Mouse (Mus musculus) olfactory bulb, adult 2 months (tissue): ENCODE measurements around the gene Klra5. TPM values are rescaled to one million over a fixed set of nuclear protein-coding genes. Genes with fewer than 3 reads are reported as not detected.
"Not testable (repeated sequence)": the region's sequence is repeated elsewhere in the genome, so short reads cannot be mapped to it uniquely, and the experiment has no call there.

Source experiments
- H3K27ac ChIP-seq: fragments of 200-500 bp; 2 replicates; pipeline ENCODE4 v1.5.1; 2012; ENCODE audit warnings: low read depth, low read length; ENCODE audit not compliant: insufficient read depth
- H3K4me1 ChIP-seq: fragments of 200-500 bp; 2 replicates; pipeline ENCODE4 v1.6.1; 2012; ENCODE audit warnings: low read length; ENCODE audit not compliant: control insufficient read depth, insufficient read depth
- H3K4me3 ChIP-seq: fragments of 200-500 bp; 2 replicates; pipeline ENCODE4 v1.5.1; 2012; ENCODE audit warnings: mild to moderate bottlenecking, low read depth, low read length, moderate library complexity; ENCODE audit not compliant: insufficient read depth
- CTCF ChIP-seq: fragments of 200-500 bp; IDR thresholded peaks from 2 replicates; pipeline ENCODE4 v1.5.1; 2012; ENCODE audit warnings: low read depth, mild to moderate bottlenecking, low read length, moderate library complexity; ENCODE audit not compliant: insufficient read depth
- POLR2A ChIP-seq: fragments of 200-500 bp; IDR thresholded peaks from 2 replicates; pipeline ENCODE4 v1.6.1; 2012; ENCODE audit warnings: mild to moderate bottlenecking, low read depth, low read length, moderate library complexity; ENCODE audit not compliant: insufficient read depth
- WGBS: fragments of 180-500 bp; shearing (Covaris S2); methylation state at CpG from one replicate; pipeline ENCODE4 v1.1.7; 2018; 5-methylcytosine and 5-hydroxymethylcytosine counted together
- polyA plus RNA-seq: library from polyadenylated mRNA; stranded (reverse); fragments of >200 nt; gene quantifications from 2 replicates; pipeline ENCODE4 v1.2.4, GENCODE M21; 2012; ENCODE audit warnings: low replicate concordance; ENCODE audit not compliant: missing spikeins, insufficient read depth, insufficient read length

The Klra5 gene
- not detected in 2 replicates for polyA plus RNA-seq

DNA sequence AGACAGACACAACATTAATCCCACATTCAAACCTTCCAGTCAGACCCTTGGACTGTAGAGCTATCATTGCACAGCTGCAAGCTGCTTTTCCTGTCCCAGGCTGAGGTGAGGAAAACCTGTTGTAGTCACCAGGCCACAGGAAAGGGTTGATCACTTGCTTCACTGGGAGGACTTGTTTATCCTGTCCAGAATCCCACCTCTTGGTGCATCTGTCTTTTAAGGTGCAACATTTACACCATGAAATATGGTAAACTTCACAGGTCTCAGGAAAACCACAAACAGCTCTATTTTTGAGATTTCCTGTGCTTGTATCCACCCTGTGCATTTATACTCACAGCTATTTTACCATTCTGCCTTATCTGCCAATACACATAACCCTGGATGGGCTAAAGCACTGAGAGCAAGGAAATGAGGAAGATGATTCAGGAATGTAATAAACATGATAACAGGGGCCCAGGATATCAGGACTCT lies at the start of gene Klra5:
TSS of gene Klra5 (minus strand) at position 175 of the 471 bp plus-strand sequence.
- H3K27ac ChIP-seq, H3K4me3 ChIP-seq, H3K4me1 ChIP-seq: not testable (repeated sequence)

DNA sequence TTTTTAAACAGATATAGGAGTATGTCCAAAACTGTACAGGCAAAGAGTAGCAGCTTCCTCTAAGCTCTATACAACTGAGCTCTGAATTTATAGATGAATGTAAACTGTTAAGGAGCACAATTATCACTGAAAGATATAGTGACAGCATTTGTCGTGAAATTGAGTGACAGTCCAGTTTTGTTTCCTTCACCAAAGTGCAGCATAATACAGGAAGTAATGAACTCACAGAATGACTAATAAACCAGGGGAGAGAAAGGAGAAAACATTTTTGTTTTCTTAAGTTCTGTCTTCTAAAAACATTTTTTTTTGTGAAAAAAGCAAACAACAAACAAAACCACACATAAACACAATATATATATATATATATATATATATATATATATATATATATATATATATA lies 454 bp downstream of the Klra5 start:
- Histone ChIP-seq H3K27ac (no peak overlapping the region), H3K4me3 (no peak overlapping the region), H3K4me1 (no peaks in the 10 kb centered on the region)
- TF ChIP-seq CTCF (no peak), POLR2A (no peak)
- whole genome bisulfite sequencing, result 83% methylated on average over 1 of the region's 1 CpGs

DNA sequence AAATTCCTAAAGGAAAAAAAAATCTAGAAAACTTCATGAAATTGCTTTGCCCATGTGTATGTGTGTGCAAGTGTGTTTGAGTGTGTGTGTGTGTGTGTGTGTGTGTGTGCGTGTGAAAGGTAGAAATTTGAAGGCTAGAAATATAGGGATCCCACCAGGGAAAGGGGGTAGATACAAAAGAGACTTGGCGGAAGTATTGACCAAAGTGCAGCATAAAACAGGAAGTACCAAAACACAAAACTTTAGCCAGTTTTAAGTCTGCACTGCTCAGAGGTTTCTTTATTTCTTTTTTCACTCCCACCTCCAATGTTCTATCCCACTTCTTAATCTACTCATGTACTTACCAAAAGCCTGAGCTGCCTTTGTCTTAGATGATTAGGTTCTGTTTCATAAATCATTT lies 34.9 kb downstream of the Klra5 start:
- Histone ChIP-seq H3K27ac (no peak overlapping the region), H3K4me3 (no peak overlapping the region), H3K4me1 (no peaks in the 10 kb centered on the region)
- TF ChIP-seq CTCF (no peak), POLR2A (no peak)
- WGBS, result 77% methylated on average over 2 of the region's 2 CpGs

DNA sequence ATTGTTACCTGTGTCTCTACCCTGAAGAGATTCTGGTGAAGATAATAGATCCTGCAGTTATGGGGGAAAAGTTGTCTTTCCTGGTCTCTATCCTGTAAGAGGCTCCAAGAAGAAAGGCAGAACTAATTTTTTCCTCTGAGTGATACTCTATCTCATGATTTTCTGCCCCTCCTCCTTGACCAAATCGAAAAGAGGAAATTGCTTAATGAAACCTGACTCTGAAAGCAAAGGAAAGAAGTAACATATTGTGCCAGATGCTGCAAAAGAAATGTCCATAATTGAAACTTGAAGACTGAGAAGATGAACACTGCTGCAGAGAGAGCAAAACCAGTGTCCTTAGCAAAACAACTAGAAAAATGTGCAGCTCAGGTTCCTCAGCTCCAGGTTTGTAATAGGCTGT lies 40.9 kb downstream of the Klra5 start, which contains the start of gene Klra17:
TSS of gene Klra17 (minus strand) at position 124 of the 400 bp plus-strand sequence.
- 33% methylated on average over 1 of the region's 1 CpGs for WGBS
- TF ChIP-seq CTCF, result no peak
- no peak for TF ChIP-seq POLR2A
- no peak within 1 kb of the TSS for H3K4me3 ChIP-seq
- no peak within 1 kb of the TSS for H3K27ac ChIP-seq
- no peaks in the 10 kb centered on the region for H3K4me1 ChIP-seq

DNA sequence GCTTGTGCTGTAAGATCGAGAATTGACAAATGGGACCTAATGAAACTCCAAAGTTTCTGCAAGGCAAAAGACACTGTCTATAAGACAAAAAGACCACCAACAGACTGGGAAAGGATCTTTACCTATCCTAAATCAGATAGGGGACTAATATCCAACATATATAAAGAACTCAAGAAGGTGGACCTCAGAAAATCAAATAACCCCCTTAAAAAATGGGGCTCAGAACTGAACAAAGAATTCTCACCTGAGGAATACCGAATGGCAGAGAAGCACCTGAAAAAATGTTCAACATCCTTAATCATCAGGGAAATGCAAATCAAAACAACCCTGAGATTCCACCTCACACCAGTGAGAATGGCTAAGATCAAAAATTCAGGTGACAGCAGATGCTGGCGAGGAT lies 55.1 kb downstream of the Klra5 start, which contains the start of gene Gm17631:
TSS of gene Gm17631 (plus strand) at position 301 of the 400 bp plus-strand sequence.
- no CpG with 5 or more reads among the region's 3 CpGs for WGBS
- not testable (repeated sequence) for H3K4me1 ChIP-seq, H3K27ac ChIP-seq, H3K4me3 ChIP-seq

Other genes starting within 250 kb of the Klra5 start
- not detected in 2 replicates for gene Klrc1, start 238.7 kb downstream of the Klra5 start, polyA plus RNA-seq
- not detected in 2 replicates for gene Klri1, start 200.5 kb downstream of the Klra5 start, polyA plus RNA-seq
- gene Klri2, start 177.2 kb downstream of the Klra5 start, polyA plus RNA-seq, result not detected in 2 replicates
- gene Gm156, start 133.4 kb downstream of the Klra5 start, polyA plus RNA-seq, result not detected in 2 replicates
- not detected in 2 replicates for gene Gm17631, start 55.0 kb downstream of the Klra5 start, polyA plus RNA-seq
- not detected in 2 replicates for gene Klra17, start 41.0 kb downstream of the Klra5 start, polyA plus RNA-seq
- not detected in 2 replicates for gene Klra6, start 109.3 kb upstream of the Klra5 start, polyA plus RNA-seq
- not detected in 2 replicates for gene Klra4, start 149.6 kb upstream of the Klra5 start, polyA plus RNA-seq
- not detected in 2 replicates for gene Klra8, start 212.2 kb upstream of the Klra5 start, polyA plus RNA-seq